Mouse (Mus musculus) mesoderm, embryonic 11.5 days (tissue): ENCODE measurements around the gene Rnase10.
"Not testable (repeated sequence)": the region's sequence is repeated elsewhere in the genome, so short reads cannot be mapped to it uniquely, and the experiment has no call there.

Experiments used
- DNase-seq: peaks from one replicate; pipeline ENCODE4 v3.0.0-alpha.2; 2012; ENCODE audit warnings: low read depth, low spot score

Gene Rnase10

GRCm38 (mm10) chr14:51009572-51009971 lies 2.0 kb downstream of the Rnase10 start:
- no peak for DNase-seq

GRCm38 (mm10) chr14:51014724-51015123 lies 7.2 kb downstream of the Rnase10 start:
- not testable (repeated sequence) for DNase-seq

DNA sequence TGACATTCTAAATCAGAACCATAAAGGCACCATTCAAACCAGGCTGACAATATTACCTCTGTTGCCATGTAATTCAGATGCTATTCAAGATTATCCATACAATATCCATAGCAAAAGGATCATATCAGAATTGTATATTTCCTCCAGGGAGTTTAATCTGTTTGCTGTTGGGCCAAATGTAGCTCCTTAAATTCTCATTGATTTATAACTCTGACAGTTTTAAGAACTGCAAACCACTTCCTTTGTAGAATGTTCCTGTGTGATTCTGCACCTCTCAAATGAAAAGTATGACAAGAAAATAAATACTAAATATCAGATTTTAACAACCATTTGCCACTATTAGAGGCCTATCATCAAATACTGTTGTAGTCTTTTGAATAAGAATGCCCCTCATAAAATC lies 8.2 kb downstream of the Rnase10 start:
- DNase-seq, result no peak

DNA sequence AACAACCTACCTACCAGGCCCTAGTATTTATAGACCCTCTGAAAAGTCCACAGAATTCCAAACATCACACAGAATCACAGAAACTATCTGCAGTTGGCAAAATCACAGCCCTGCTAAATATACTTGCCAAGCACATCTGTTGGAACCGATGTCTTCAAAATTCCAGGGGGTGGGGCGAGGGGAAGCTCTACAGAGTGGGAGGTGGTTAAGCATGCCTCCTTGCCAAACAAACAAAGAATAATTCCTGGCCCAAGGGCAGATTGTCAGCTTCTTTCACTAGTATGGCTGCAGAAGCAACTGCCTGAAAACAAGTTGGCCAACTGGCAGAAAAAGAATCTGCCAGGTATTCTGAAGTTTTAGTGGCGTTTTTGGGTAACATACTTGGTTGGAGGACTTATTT lies 9.7 kb downstream of the Rnase10 start:
- no peak for DNase-seq

DNA sequence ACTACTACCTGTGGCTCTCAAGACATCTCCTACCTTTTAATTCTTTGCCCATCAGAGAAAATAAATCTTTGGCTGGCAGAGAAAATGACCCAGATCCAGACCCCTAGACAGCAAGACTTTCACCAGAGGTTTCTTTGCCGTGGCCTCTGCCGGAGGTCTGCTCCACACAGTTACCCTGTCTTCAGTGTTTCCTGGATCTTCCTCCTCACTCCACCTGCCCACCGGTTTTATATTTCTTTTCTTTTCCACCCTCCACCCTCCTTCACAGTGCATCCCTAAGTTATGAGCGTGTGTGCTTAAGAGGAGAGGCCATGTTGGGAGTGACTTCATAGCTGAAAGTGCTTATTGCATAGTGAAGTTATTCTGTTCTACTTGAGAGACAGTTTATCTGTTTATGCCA lies 15.9 kb downstream of the Rnase10 start:
- no peak for DNase-seq

- no peak for DNase-seq
Measured at GRCm38 (mm10) chr14:51024820-51025219, 17.3 kb downstream of the Rnase10 start.

GRCm38 (mm10) chr14:51026391-51027133 lies 19.0 kb downstream of the Rnase10 start:
- DNase-seq, result peak; percentile 79

DNA sequence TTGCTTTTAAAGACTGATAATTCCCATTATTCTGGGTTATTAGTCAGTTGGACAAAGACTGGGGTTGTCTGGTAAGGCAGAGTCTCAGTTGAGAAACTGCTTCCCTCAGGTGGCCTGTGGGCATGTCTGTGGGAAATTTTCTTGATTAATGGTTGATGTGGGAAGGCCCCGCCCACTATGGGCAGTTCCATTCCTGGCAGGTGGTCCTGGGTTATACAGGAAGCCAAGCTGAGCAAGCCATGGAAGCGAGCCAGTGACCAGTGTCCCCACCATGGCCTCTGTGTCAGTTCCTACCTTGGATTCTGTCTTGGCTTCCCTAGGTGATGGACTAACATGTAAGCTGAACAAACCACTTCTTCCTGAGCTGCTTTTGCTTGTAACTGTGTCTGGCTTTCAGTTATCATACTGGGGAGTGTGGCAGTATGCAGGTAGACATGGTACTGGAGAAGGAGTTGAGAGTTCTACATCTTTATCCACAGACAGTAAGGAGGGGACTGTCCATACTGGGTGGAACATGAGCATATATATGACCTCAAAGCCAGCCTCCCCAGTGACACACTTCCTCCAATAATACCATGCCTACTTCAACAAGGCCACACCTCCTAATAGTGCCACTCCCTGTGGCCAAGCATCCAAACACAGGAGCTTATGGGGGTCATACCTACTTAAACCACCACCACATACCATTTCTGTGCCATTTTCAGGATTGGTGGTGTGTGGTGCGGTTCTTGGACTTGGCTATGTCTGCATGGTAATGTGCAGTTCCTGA lies 20.0 kb downstream of the Rnase10 start:
- no peak for DNase-seq

DNA sequence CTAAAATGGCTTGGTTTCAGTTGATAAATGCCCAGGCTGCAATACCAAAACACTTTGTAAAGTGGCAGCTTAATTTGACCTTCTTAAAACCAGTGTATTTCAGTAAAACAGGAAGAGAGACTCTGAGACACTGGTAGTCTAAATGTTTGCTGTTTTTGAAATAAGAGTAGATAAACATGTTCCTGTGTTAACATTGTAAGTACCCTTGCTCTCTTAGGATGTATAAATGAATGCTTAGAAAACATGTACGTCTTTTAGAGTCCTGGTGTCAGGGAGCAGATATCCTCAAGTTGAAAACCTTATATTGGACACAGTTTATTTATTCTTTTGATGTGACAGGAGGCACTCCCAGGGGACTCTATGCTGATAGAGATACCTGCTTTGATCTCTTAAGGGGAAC lies 27.7 kb downstream of the Rnase10 start:
- no peak for DNase-seq

GRCm38 (mm10) chr14:51036214-51036613 lies 28.7 kb downstream of the Rnase10 start:
- no peak for DNase-seq

DNA sequence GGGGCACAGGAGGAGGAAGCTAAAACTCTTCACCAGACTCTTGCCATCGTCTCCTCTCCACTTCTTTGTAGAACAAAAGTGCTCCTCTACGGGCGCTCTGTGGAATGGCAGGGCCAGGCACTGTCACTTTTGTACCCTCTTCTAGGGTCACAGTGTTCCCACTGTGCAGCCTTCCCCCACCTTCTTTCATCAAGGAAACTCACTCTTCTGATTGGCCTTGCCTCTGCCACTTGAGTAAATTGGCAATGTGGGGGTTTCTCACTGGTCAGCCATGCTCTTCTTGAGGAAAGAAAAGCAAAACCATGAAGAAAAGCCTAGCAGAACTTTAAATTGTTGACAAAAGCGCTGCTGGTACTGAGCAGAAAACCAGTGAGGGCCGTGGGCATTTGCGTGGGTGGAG lies 34.2 kb downstream of the Rnase10 start, which contains the start of gene Rnase9:
Gene Rnase9, minus strand, starts transcription at position 101 of the 400 bp plus-strand sequence.
- DNase-seq, result no peak

DNA sequence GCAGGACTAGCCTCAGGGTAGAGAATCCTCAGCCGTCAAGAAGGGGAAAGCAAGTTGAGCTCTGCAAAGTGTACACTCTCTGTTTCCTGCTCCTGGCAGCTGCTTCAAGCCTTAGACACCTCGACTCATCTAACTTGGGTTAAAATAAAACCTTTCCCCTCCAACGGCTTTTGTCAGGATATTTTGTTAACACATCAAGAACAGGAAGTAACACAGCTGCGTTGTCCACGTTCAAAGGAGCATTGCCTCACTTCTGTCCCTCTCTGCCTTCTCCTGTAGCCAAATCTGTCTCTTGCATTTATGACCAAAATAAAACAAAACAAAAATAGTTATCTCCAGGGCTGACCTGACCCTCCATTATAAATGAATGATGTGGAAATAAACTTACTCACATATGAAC lies 40.3 kb downstream of the Rnase10 start:
- DNase-seq, result no peak

DNA sequence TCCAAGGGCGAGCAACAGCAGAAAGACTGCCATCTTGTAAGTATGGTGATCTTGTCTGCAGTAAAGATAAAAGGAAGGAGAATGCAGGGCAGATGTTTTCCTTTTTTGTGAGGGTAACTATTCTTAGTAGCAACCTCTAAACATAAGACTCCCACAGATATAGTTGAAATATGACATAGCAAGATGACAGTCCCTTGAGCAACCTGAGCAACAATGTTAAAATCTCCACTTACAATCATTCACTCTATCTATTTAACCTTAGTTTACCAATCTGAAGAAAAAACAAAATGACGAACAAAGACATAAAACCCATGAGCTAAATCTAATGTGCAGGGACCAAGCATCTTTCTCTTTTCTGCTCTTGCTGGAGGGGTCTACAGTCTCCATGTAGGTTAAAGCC lies 42.5 kb downstream of the Rnase10 start, which contains the start of gene Rnase11:
Gene Rnase11, minus strand, starts transcription at position 101 of the 400 bp plus-strand sequence.
- no peak for DNase-seq

GRCm38 (mm10) chr14:51051941-51052340 lies 44.4 kb downstream of the Rnase10 start:
- DNase-seq, result no peak

- DNase-seq, result no peak
Measured at GRCm38 (mm10) chr14:51053176-51053575, 45.6 kb downstream of the Rnase10 start.

- DNase-seq, result peak; percentile 33
Measured at GRCm38 (mm10) chr14:51054243-51055237, 47.0 kb downstream of the Rnase10 start.

DNA sequence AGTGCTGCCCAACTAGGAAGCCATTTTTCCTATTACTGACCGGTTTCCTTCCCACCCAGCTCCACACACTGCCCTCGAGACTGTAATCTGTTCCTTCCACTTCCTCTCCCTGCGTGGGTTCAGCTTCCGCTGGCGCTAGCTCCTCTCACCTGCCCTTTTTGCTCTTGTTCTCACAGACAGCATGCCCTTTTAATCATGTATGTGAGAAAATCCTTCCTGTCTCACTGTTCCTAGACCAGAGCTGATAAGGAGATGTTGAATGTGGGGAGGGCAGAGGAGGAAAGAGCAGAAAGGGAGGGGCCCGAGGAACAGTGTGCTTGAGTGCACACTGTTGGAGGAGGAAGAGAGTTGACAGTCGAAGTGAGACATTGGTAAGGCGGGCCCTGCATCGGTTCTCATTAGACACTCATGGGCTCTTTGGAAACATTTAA lies 49.9 kb downstream of the Rnase10 start, which contains the start of gene Rnase12:
Gene Rnase12, minus strand, starts transcription at position 261 of the 431 bp plus-strand sequence.
- no peak for DNase-seq
